Mouse (Mus musculus) heart, postnatal 0 days (tissue): ENCODE measurements around the gene Clps. TPM values are rescaled to one million over a fixed set of nuclear protein-coding genes. Genes with fewer than 3 reads are reported as not detected.

Source experiments
- ATAC-seq: fragments of 200-750 bp; cut with Nextera tagmentation; 2 replicates; pipeline ENCODE4 v1.8.0; 2017; ENCODE audit warnings: low read depth, moderate number of reproducible peaks, moderate library complexity; ENCODE audit not compliant: insufficient read depth
- DNase-seq: peaks from one replicate; pipeline ENCODE4 v3.0.0-alpha.2; 2016; ENCODE audit warnings: low spot score
- H3K27ac ChIP-seq: fragments of 300-500 bp; sonication (generic); 2 replicates; pipeline ENCODE4 v1.5.1; 2014; ENCODE audit warnings: low read depth, mild to moderate bottlenecking
- H3K27me3 ChIP-seq: fragments of 300-500 bp; sonication (generic); 2 replicates; pipeline ENCODE4 v1.6.1; 2014; ENCODE audit warnings: low read length, mixed read lengths; ENCODE audit not compliant: control insufficient read depth, insufficient read depth
- H3K36me3 ChIP-seq: fragments of 300-500 bp; sonication (generic); replicated peaks from 2 replicates; pipeline ENCODE4 v1.6.1; 2014; ENCODE audit warnings: low read length, mixed read lengths; ENCODE audit not compliant: control insufficient read depth, insufficient read depth
- H3K4me1 ChIP-seq: fragments of 300-500 bp; sonication (generic); 2 replicates; pipeline ENCODE4 v1.6.1; 2014; ENCODE audit warnings: antibody characterized with exemption; ENCODE audit not compliant: control insufficient read depth, insufficient read depth
- H3K4me2 ChIP-seq: fragments of 300-500 bp; sonication (generic); 2 replicates; pipeline ENCODE4 v1.6.1; 2014; ENCODE audit warnings: low read depth, mild to moderate bottlenecking, low read length, moderate library complexity
- H3K4me3 ChIP-seq: fragments of 300-500 bp; sonication (generic); 2 replicates; pipeline ENCODE4 v1.5.1; 2014; ENCODE audit warnings: low read depth, low read length
- H3K9ac ChIP-seq: fragments of 300-500 bp; sonication (generic); replicated peaks from 2 replicates; pipeline ENCODE4 v1.6.1; 2014; ENCODE audit warnings: low read depth, low read length, mixed read lengths
- H3K9me3 ChIP-seq: fragments of 300-500 bp; sonication (generic); replicated peaks from 2 replicates; pipeline ENCODE4 v1.6.1; 2016; ENCODE audit warnings: low read length; ENCODE audit not compliant: control insufficient read depth
- CTCF ChIP-seq: IDR thresholded peaks from 2 replicates; pipeline ENCODE4 v1.5.1; 2016; ENCODE audit warnings: antibody characterized with exemption, control low read depth, low read depth
- EP300 ChIP-seq: IDR thresholded peaks from 2 replicates; pipeline ENCODE4 v1.6.1; 2016; ENCODE audit warnings: antibody characterized with exemption, low read depth
- WGBS: fragments of 180-500 bp; shearing (Covaris S2); extraction: QIAGEN DNeasy Blood & Tissue Kit; methylation state at CpG from one replicate; pipeline ENCODE4 v1.1.7; 2014; 5-methylcytosine and 5-hydroxymethylcytosine counted together
- polyA plus RNA-seq: library from polyadenylated mRNA; unstranded; fragments of >200 nt; fragmentation: Nextera tagmentation; extraction: Ambion mirVana; gene quantifications from 2 replicates; pipeline ENCODE4 v1.2.1, GENCODE M21; 2015
- total RNA-seq: library from RNA; depleted of rRNA; stranded (reverse); fragments of >200 nt; gene quantifications from 2 replicates; pipeline ENCODE4 v1.2.3, GENCODE M21; 2014; ENCODE audit warnings: low replicate concordance

Gene Clps
- total and polyA plus RNA-seq, 2 experiments from 2014 or later = not detected

DNA sequence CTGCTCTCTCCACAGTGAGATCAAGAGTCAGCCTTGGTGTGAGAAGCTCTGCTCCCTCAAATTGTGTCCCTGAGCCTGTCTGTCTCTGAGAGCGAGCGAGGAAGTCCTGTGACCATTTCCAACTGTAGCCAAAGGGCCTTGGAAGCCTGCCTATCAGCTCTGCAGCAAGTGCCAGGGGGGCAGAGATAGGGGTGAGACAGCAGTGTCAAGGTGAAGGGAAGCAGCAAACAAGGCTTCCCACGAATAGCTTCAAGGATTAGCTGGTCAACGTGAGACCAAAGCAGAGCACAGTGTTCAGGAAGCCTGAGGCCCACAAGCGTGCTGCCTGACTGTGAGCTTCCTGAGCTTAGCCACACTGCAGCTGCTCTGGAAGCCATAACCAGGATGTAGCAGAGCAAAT lies 30.9 kb upstream of the Clps start:
- Histone ChIP-seq H3K27ac (peak overlapping the region; percentile 69), H3K27me3 (no peaks in the 10 kb centered on the region), H3K4me1 (0 out of 2 replicates have a peak, but pooled peaks cover 6% of the 10 kb centered on the region), H3K4me2 (no peak overlapping the region), H3K36me3 (peaks cover 64% of the 10 kb centered on the region), H3K9ac (no peak overlapping the region), H3K4me3 (no peak overlapping the region), H3K9me3 (no peaks in the 10 kb centered on the region)
- DNase-seq (peak; percentile 64), ATAC-seq (peak; percentile 75)
- 28% methylated on average over 5 of the region's 5 CpGs for WGBS
- TF ChIP-seq EP300 = peak; percentile 86
- TF ChIP-seq CTCF = no peak

- DNase-seq (no peak), ATAC-seq (no peak)
- H3K27me3 ChIP-seq = no peaks in the 10 kb centered on the region
- H3K9me3 ChIP-seq = no peaks in the 10 kb centered on the region
- H3K4me2 ChIP-seq = no peak overlapping the region
- H3K4me3 ChIP-seq = no peak overlapping the region
- 0 out of 2 replicates have a peak, but pooled peaks cover 6% of the 10 kb centered on the region for H3K4me1 ChIP-seq
- TF ChIP-seq EP300 (no peak), CTCF (no peak)
- peaks cover 56% of the 10 kb centered on the region for H3K36me3 ChIP-seq
- 73% methylated on average over 3 of the region's 3 CpGs for WGBS
- peak overlapping the region; percentile 69; the same call in 1 of the 2 replicates for H3K27ac ChIP-seq
- H3K9ac ChIP-seq = no peak overlapping the region
Measured at GRCm38 (mm10) chr17:28590596-28590995, 30.0 kb upstream of the Clps start.

- H3K27me3 ChIP-seq = no peaks in the 10 kb centered on the region
- H3K4me2 ChIP-seq = no peak overlapping the region
- DNase-seq (no peak), ATAC-seq (no peak)
- TF ChIP-seq CTCF (no peak), EP300 (no peak)
- no peak overlapping the region for H3K27ac ChIP-seq
- no peak overlapping the region for H3K9ac ChIP-seq
- H3K4me3 ChIP-seq = no peak overlapping the region
- WGBS = 65% methylated on average over 2 of the region's 2 CpGs
- H3K4me1 ChIP-seq = 0 out of 2 replicates have a peak, but pooled peaks cover 6% of the 10 kb centered on the region
- H3K36me3 ChIP-seq = peaks cover 45% of the 10 kb centered on the region
- H3K9me3 ChIP-seq = no peaks in the 10 kb centered on the region
Measured at GRCm38 (mm10) chr17:28588591-28588990, 28.0 kb upstream of the Clps start.

DNA sequence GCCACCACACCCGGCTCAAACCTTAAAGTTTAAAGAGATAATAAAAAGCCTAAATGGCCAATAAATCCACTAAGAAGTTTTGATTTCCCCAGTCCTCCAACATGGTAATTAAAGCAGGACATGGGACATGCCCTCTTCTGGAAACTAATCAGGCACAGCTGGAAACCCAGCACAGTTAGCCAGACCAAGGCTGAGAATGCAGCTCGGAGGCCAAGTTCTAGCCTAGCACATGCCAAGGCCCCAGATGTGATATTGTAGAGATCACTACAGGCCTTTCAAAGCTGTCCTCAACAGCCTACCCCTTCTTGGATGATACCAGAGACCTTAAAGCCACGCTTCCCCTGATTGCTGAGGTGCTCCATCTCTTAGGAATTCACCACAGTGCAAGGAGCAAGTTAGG lies 25.9 kb upstream of the Clps start:
- no peaks in the 10 kb centered on the region for H3K4me1 ChIP-seq
- no peak for ATAC-seq
- TF ChIP-seq EP300 (no peak), CTCF (no peak)
- WGBS = 80% methylated on average over 3 of the region's 3 CpGs
- DNase-seq = no peak
- H3K4me3 ChIP-seq = no peak overlapping the region
- no peak overlapping the region for H3K4me2 ChIP-seq
- no peak overlapping the region for H3K27ac ChIP-seq
- no peaks in the 10 kb centered on the region for H3K9me3 ChIP-seq
- H3K36me3 ChIP-seq = peaks cover 37% of the 10 kb centered on the region
- H3K9ac ChIP-seq = no peak overlapping the region
- no peaks in the 10 kb centered on the region for H3K27me3 ChIP-seq

DNA sequence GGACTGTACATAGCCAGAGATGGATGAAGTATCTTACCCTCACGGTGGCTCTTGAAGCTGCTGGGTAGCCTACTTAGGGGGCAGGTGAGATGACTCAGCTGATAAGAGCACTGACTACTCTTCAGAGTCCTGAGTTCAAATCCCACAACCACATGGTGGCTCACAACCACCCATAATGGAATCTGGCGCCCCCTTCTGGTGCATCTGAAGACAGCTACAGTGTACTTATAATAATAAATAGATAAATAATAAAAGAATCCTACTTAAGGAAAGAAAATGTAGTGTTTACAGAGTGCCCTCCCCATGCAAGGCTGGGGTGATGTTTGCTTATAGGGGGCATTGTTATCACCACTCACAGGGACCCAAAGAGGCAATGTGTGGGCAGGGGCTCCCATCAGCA lies 20.5 kb upstream of the Clps start:
- H3K9ac ChIP-seq = no peak overlapping the region
- no peak overlapping the region for H3K27ac ChIP-seq
- H3K36me3 ChIP-seq = no peaks in the 10 kb centered on the region
- no peak overlapping the region for H3K4me2 ChIP-seq
- H3K4me3 ChIP-seq = no peak overlapping the region
- ATAC-seq (no peak), DNase-seq (no peak)
- WGBS = 49% methylated on average over 2 of the region's 2 CpGs
- no peak for TF ChIP-seq CTCF
- TF ChIP-seq EP300 = no peak
- no peaks in the 10 kb centered on the region for H3K4me1 ChIP-seq
- no peaks in the 10 kb centered on the region for H3K9me3 ChIP-seq
- 0 out of 2 replicates have a peak, but pooled peaks cover 2% of the 10 kb centered on the region for H3K27me3 ChIP-seq

GRCm38 (mm10) chr17:28580396-28580795 lies 19.8 kb upstream of the Clps start:
- 7% methylated on average over 9 of the region's 9 CpGs for whole genome bisulfite sequencing
- H3K27me3 ChIP-seq = peaks cover 6% of the 10 kb centered on the region; the same call in 1 of the 2 replicates
- peak; percentile 88 for ATAC-seq
- no peaks in the 10 kb centered on the region for H3K36me3 ChIP-seq
- no peaks in the 10 kb centered on the region for H3K9me3 ChIP-seq
- H3K4me2 ChIP-seq = no peak overlapping the region
- peak; percentile 81 for DNase-seq
- no peak for TF ChIP-seq CTCF
- TF ChIP-seq EP300 = no peak
- H3K9ac ChIP-seq = no peak overlapping the region
- no peak overlapping the region for H3K4me3 ChIP-seq
- no peaks in the 10 kb centered on the region for H3K4me1 ChIP-seq
- no peak overlapping the region for H3K27ac ChIP-seq
